Mouse (Mus musculus) cortical plate, adult 2 months (tissue): ENCODE results near the gene App. TPM values are rescaled to one million over a fixed set of nuclear protein-coding genes. Genes with fewer than 3 reads are reported as not detected.

Experiments used
- H3K27ac ChIP-seq: fragments of 200-500 bp; 2 replicates; pipeline ENCODE4 v1.5.1; 2012; ENCODE audit warnings: low read length, control low read depth, inconsistent platforms; ENCODE audit not compliant: insufficient read depth
- H3K4me1 ChIP-seq: fragments of 200-500 bp; 2 replicates; pipeline ENCODE4 v1.6.1; 2011; ENCODE audit warnings: low read length; ENCODE audit not compliant: control insufficient read depth, insufficient read depth
- H3K4me3 ChIP-seq: fragments of 200-500 bp; 2 replicates; pipeline ENCODE4 v1.5.1; 2011; ENCODE audit warnings: mild to moderate bottlenecking, low read length, control low read depth; ENCODE audit not compliant: insufficient read depth
- CTCF ChIP-seq: fragments of 200-500 bp; IDR thresholded peaks from 2 replicates; pipeline ENCODE4 v1.5.1; 2011; ENCODE audit warnings: mild to moderate bottlenecking, control low read depth, low read length; ENCODE audit not compliant: insufficient read depth; ENCODE audit errors: extremely low read depth
- POLR2A ChIP-seq: fragments of 200-500 bp; IDR thresholded peaks from 2 replicates; pipeline ENCODE4 v1.6.1; 2011; ENCODE audit warnings: mild to moderate bottlenecking, low read length, control low read depth; ENCODE audit not compliant: insufficient read depth; ENCODE audit errors: extremely low read depth
- polyA plus RNA-seq: library from polyadenylated mRNA; depleted of rRNA; stranded (reverse); fragments of >200 nt; gene quantifications from 2 replicates; pipeline ENCODE4 v1.2.3, GENCODE M21; 2012

The App gene
- polyA plus RNA-seq, 1 experiment = 1,099 TPM

- Histone ChIP-seq H3K4me3 (no peak overlapping the region), H3K4me1 (peaks cover 19% of the 10 kb centered on the region), H3K27ac (0 out of 2 replicates have a peak overlapping the region, but pooled peaks have one; percentile 37)
- no peak for TF ChIP-seq CTCF
- TF ChIP-seq POLR2A = no peak
These were observed 80.9 kb downstream of the App start for GRCm38 (mm10) chr16:85092644-85093091.

- Histone ChIP-seq H3K4me1 (peaks cover 20% of the 10 kb centered on the region), H3K27ac (no peak overlapping the region)
- no peak for TF ChIP-seq POLR2A
- TF ChIP-seq CTCF = no peak
These were observed 81.4 kb downstream of the App start for GRCm38 (mm10) chr16:85092183-85092582.

GRCm38 (mm10) chr16:85090992-85091391, 82.6 kb downstream of the App start:
- Histone ChIP-seq H3K27ac (no peak overlapping the region), H3K4me3 (no peak overlapping the region), H3K4me1 (peaks cover 18% of the 10 kb centered on the region)
- TF ChIP-seq POLR2A (no peak), CTCF (no peak)

More at GRCm38 (mm10) chr16:85092183-85092582, 81.4 kb downstream of the App start:
- H3K4me3 ChIP-seq = no peak overlapping the region

GRCm38 (mm10) chr16:85088126-85088525, 85.4 kb downstream of the App start:
- no peak overlapping the region for H3K27ac ChIP-seq
- TF ChIP-seq POLR2A = no peak
- no peak for TF ChIP-seq CTCF
- no peak overlapping the region for H3K4me3 ChIP-seq
- H3K4me1 ChIP-seq = peaks cover 12% of the 10 kb centered on the region

GRCm38 (mm10) chr16:85086303-85086702, 87.3 kb downstream of the App start:
- Histone ChIP-seq H3K27ac (no peak overlapping the region; the same call in 1 of the 2 replicates), H3K4me1 (peaks cover 8% of the 10 kb centered on the region), H3K4me3 (no peak overlapping the region)
- TF ChIP-seq POLR2A (no peak), CTCF (no peak)

- H3K4me1 ChIP-seq = peaks cover 6% of the 10 kb centered on the region
- no peak overlapping the region for H3K27ac ChIP-seq
- no peak for TF ChIP-seq POLR2A
- TF ChIP-seq CTCF = no peak
These were observed 87.7 kb downstream of the App start for GRCm38 (mm10) chr16:85085902-85086301.

GRCm38 (mm10) chr16:85084152-85084551, 89.4 kb downstream of the App start:
- Histone ChIP-seq H3K4me1 (peaks cover 3% of the 10 kb centered on the region), H3K4me3 (no peak overlapping the region), H3K27ac (no peak overlapping the region)
- TF ChIP-seq POLR2A = no peak
- no peak for TF ChIP-seq CTCF

More at GRCm38 (mm10) chr16:85085902-85086301, 87.7 kb downstream of the App start:
- no peak overlapping the region for H3K4me3 ChIP-seq

- TF ChIP-seq CTCF (no peak), POLR2A (no peak)
- Histone ChIP-seq H3K4me3 (no peak overlapping the region), H3K27ac (no peak overlapping the region), H3K4me1 (peaks cover 2% of the 10 kb centered on the region; the same call in 1 of the 2 replicates)
These were observed 98.2 kb downstream of the App start for GRCm38 (mm10) chr16:85075330-85075729.

GRCm38 (mm10) chr16:85074889-85075288, 98.7 kb downstream of the App start:
- Histone ChIP-seq H3K4me3 (no peak overlapping the region), H3K27ac (no peak overlapping the region), H3K4me1 (peaks cover 2% of the 10 kb centered on the region; the same call in 1 of the 2 replicates)
- TF ChIP-seq CTCF (no peak), POLR2A (no peak)

- no peak overlapping the region for H3K27ac ChIP-seq
- TF ChIP-seq POLR2A = no peak
- no peak for TF ChIP-seq CTCF
- H3K4me1 ChIP-seq = peaks cover 5% of the 10 kb centered on the region; the same call in 1 of the 2 replicates
- no peak overlapping the region for H3K4me3 ChIP-seq
These were observed 100.9 kb downstream of the App start for GRCm38 (mm10) chr16:85072624-85073023.

- TF ChIP-seq POLR2A (no peak), CTCF (no peak)
- H3K4me3 ChIP-seq = no peak overlapping the region
These were observed 101.8 kb downstream of the App start for GRCm38 (mm10) chr16:85071791-85072190.

More at GRCm38 (mm10) chr16:85071791-85072190, 101.8 kb downstream of the App start:
- Histone ChIP-seq H3K27ac (no peak overlapping the region), H3K4me1 (peaks cover 8% of the 10 kb centered on the region)
